Mouse (Mus musculus) heart, adult 2 months (tissue): ENCODE results near the gene Stim1. TPM values are rescaled to one million over a fixed set of nuclear protein-coding genes. Genes with fewer than 3 reads are reported as not detected.
A peak's percentile ranks its signal among the peaks of the same experiment; 100 is the strongest.

ENCODE experiments used
- DNase-seq, 2 experiments: peaks; one replicate each; pipeline ENCODE4 v3.0.0; 2021
- H3K27ac ChIP-seq: fragments of 200-600 bp; 2 replicates; pipeline ENCODE4 v1.8.1; 2022
- H3K27me3 ChIP-seq: fragments of 200-500 bp; 2 replicates; pipeline ENCODE4 v1.6.1; 2012; ENCODE audit warnings: mild to moderate bottlenecking, low read length, inconsistent platforms, mixed read lengths; ENCODE audit not compliant: control insufficient read depth, insufficient read depth
- H3K36me3 ChIP-seq: fragments of 200-500 bp; 2 replicates; pipeline ENCODE4 v1.6.1; 2012; ENCODE audit warnings: low read length, inconsistent platforms; ENCODE audit not compliant: control insufficient read depth, insufficient read depth
- H3K4me1 ChIP-seq: fragments of 200-500 bp; 2 replicates; pipeline ENCODE4 v1.6.1; 2011; ENCODE audit warnings: low read length; ENCODE audit not compliant: control insufficient read depth, insufficient read depth
- H3K4me3 ChIP-seq: fragments of 200-600 bp; 2 replicates; pipeline ENCODE4 v1.8.1; 2022
- H3K79me2 ChIP-seq: fragments of 200-500 bp; replicated peaks from 2 replicates; pipeline ENCODE4 v1.6.1; 2012; ENCODE audit warnings: mild to moderate bottlenecking, inconsistent platforms, low read length, moderate library complexity, mixed read lengths; ENCODE audit not compliant: control insufficient read depth, insufficient read depth
- H3K9ac ChIP-seq: fragments of 200-500 bp; 2 replicates; pipeline ENCODE4 v1.6.1; 2012; ENCODE audit warnings: low read depth, mild to moderate bottlenecking, control low read depth, inconsistent platforms, low read length, mixed read lengths
- CTCF ChIP-seq: fragments of 200-600 bp; IDR thresholded peaks from 2 replicates; pipeline ENCODE4 v1.8.1; 2022; ENCODE audit warnings: antibody characterized with exemption, mild to moderate bottlenecking, moderate library complexity
- EP300 ChIP-seq: fragments of 200-500 bp; IDR thresholded peaks from 2 replicates; pipeline ENCODE4 v1.6.1; 2011; ENCODE audit warnings: low read depth, low read length, control low read depth; ENCODE audit not compliant: insufficient read depth
- POLR2A ChIP-seq: fragments of 200-500 bp; IDR thresholded peaks from 2 replicates; pipeline ENCODE4 v1.6.1; 2011; ENCODE audit warnings: mild to moderate bottlenecking, low read depth, low read length, control low read depth; ENCODE audit not compliant: insufficient read depth
- WGBS: fragments of 180-500 bp; shearing (Covaris S2); methylation state at CpG from one replicate; pipeline ENCODE4 v1.1.7; 2018; 5-methylcytosine and 5-hydroxymethylcytosine counted together
- intact Hi-C: fragments of 180-260 bp; cut with DNase I; formaldehyde crosslinking; loops from one replicate; pipeline ENCODE4 v1.15.1; 2025
- polyA plus RNA-seq: library from polyadenylated mRNA; depleted of rRNA; stranded (reverse); fragments of >200 nt; gene quantifications from 2 replicates; pipeline ENCODE4 v1.2.3, GENCODE M21; 2012
- total RNA-seq, 2 experiments: library from RNA; stranded (reverse); gene quantifications; 2 replicates each; pipeline ENCODE4 v1.2.3; 2021

The Stim1 gene
- total and polyA plus RNA-seq, 3 experiments = 22.8 to 24.1 (median 23.9) TPM

GRCm38 (mm10) chr7:102345893-102346292, 78.3 kb downstream of the Stim1 start:
- H3K27ac ChIP-seq = peak overlapping the region; percentile 4; the same call in 1 of the 2 replicates
- TF ChIP-seq EP300 (no peak), POLR2A (no peak), CTCF (no peak)
- intact Hi-C loops = loop anchor here (5.0 kb wide), 1 partner anchor 51 kb away; no protein-coding TSS in a partner anchor

GRCm38 (mm10) chr7:102347327-102347726, 79.7 kb downstream of the Stim1 start:
- Histone ChIP-seq H3K9ac (no peak overlapping the region), H3K4me3 (no peak overlapping the region), H3K36me3 (peaks cover 9% of the 10 kb centered on the region), H3K4me1 (peaks cover 3% of the 10 kb centered on the region), H3K27ac (no peak overlapping the region), H3K79me2 (no peaks in the 10 kb centered on the region), H3K27me3 (no peaks in the 10 kb centered on the region)
- 68% methylated on average over 3 of the region's 3 CpGs for WGBS
- intact Hi-C loops = loop anchor here (5.0 kb wide), 1 partner anchor 50 kb away; no protein-coding TSS in a partner anchor
- TF ChIP-seq CTCF (no peak), EP300 (no peak), POLR2A (no peak)
- no peak for DNase-seq

More at GRCm38 (mm10) chr7:102345893-102346292, 78.3 kb downstream of the Stim1 start:
- no peak overlapping the region for H3K9ac ChIP-seq
- DNase-seq = peak; percentile 40 to 50
- no peaks in the 10 kb centered on the region for H3K27me3 ChIP-seq
- peaks cover 3% of the 10 kb centered on the region for H3K4me1 ChIP-seq
- WGBS = 56% methylated on average over 2 of the region's 2 CpGs
- H3K79me2 ChIP-seq = no peaks in the 10 kb centered on the region
- no peak overlapping the region for H3K4me3 ChIP-seq
- H3K36me3 ChIP-seq = peaks cover 9% of the 10 kb centered on the region

GRCm38 (mm10) chr7:102348681-102349080, 81.1 kb downstream of the Stim1 start:
- intact Hi-C loops = loop anchor here (5.0 kb wide), 1 partner anchor 49 kb away; no protein-coding TSS in a partner anchor
- Histone ChIP-seq H3K9ac (no peak overlapping the region), H3K27me3 (no peaks in the 10 kb centered on the region), H3K4me3 (no peak overlapping the region), H3K79me2 (no peaks in the 10 kb centered on the region), H3K27ac (no peak overlapping the region), H3K4me1 (peaks cover 3% of the 10 kb centered on the region), H3K36me3 (peaks cover 9% of the 10 kb centered on the region)
- TF ChIP-seq POLR2A = no peak
- no peak for TF ChIP-seq EP300
- TF ChIP-seq CTCF = no peak
- DNase-seq = no peak
- 68% methylated on average over 2 of the region's 2 CpGs for WGBS

GRCm38 (mm10) chr7:102349236-102349635, 81.6 kb downstream of the Stim1 start:
- intact Hi-C loops = loop anchor here (5.0 kb wide), 1 partner anchor 48 kb away; no protein-coding TSS in a partner anchor
- Histone ChIP-seq H3K27ac (no peak overlapping the region), H3K4me1 (peaks cover 3% of the 10 kb centered on the region), H3K4me3 (no peak overlapping the region), H3K9ac (no peak overlapping the region), H3K36me3 (peaks cover 9% of the 10 kb centered on the region), H3K27me3 (no peaks in the 10 kb centered on the region), H3K79me2 (no peaks in the 10 kb centered on the region)
- 67% methylated on average over 5 of the region's 5 CpGs for WGBS
- no peak for DNase-seq
- no peak for TF ChIP-seq POLR2A
- no peak for TF ChIP-seq CTCF
- no peak for TF ChIP-seq EP300

GRCm38 (mm10) chr7:102353420-102353819, 85.8 kb downstream of the Stim1 start:
- Histone ChIP-seq H3K4me1 (no peaks in the 10 kb centered on the region), H3K79me2 (no peaks in the 10 kb centered on the region), H3K27me3 (no peaks in the 10 kb centered on the region), H3K36me3 (no peaks in the 10 kb centered on the region; the same call in 1 of the 2 replicates), H3K4me3 (no peak overlapping the region), H3K9ac (no peak overlapping the region), H3K27ac (no peak overlapping the region)
- DNase-seq = no peak
- intact Hi-C loops = no loop called here
- WGBS = 61% methylated on average over 1 of the region's 1 CpGs
- TF ChIP-seq EP300 (no peak), POLR2A (no peak), CTCF (no peak)

- TF ChIP-seq POLR2A = no peak
- TF ChIP-seq EP300 = no peak
- TF ChIP-seq CTCF = no peak
- Histone ChIP-seq H3K36me3 (no peaks in the 10 kb centered on the region), H3K79me2 (0 out of 2 replicates have a peak, but pooled peaks cover 2% of the 10 kb centered on the region), H3K27me3 (no peaks in the 10 kb centered on the region), H3K4me3 (no peak overlapping the region), H3K9ac (no peak overlapping the region), H3K27ac (no peak overlapping the region), H3K4me1 (no peaks in the 10 kb centered on the region)
- no peak for DNase-seq
- WGBS = 98% methylated on average over 3 of the region's 3 CpGs
- intact Hi-C loops = no loop called here
Observed at GRCm38 (mm10) chr7:102358124-102358523, 90.5 kb downstream of the Stim1 start.
